Comparison of ENCODE assay signal across 8 mouse cellular contexts in the genomic region with DNA sequence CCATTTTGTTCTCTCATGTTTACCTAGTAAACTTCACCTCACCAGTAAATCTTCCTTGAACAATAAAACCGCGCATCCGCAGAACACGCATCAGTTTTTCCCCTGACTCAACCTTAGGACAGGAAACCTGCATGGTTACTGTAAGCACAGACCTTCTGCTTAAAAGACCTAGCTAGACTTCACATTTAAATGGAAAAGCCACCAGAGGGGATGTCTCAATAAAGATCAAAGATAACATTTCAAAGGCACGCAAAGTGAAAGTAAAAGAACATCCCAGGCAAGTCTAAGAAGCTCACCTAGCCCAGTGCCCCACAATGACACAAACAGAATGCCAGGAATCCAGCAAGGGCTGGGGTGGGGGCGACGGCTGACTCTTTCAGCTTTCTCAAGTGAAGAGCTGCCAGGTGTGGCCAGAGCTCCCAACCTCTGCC. TPM values are rescaled to one million over a fixed set of nuclear protein-coding genes. Genes with fewer than 3 reads are reported as not detected.
A peak's percentile ranks its signal among the peaks of the same experiment; 100 is the strongest.
DNase-seq lines count a peak whose midpoint lies in the region; ATAC-seq lines count a peak whose summit lies in the region.

No protein-coding gene starts in this region.

- intact Hi-C loops in left cerebral cortex, postnatal 10 days (cut with DNase I) = no loop called here

- 42% methylated on average over 7 of the region's 7 CpGs for WGBS in hindbrain, embryonic 10.5 days
- WGBS in hindbrain, embryonic 11.5 days = 41% methylated on average over 7 of the region's 7 CpGs

- no peak overlapping the region for H3K4me2 ChIP-seq in hindbrain, embryonic 11.5 days (replicated peaks; ENCODE audit: low read depth, low read length)

- H3K4me3 ChIP-seq in hindbrain, embryonic 10.5 days = peak overlapping the region; percentile 51
- H3K4me3 ChIP-seq in hindbrain, embryonic 11.5 days (ENCODE audit: low read depth, low read length) = no peak overlapping the region

- peaks cover 31% of the 10 kb centered on the region for H3K36me3 ChIP-seq in hindbrain, embryonic 10.5 days
- no peaks in the 10 kb centered on the region for H3K36me3 ChIP-seq in hindbrain, embryonic 11.5 days (ENCODE audit: control insufficient read depth, insufficient read depth, low read length)

- H3K4me1 ChIP-seq in hindbrain, embryonic 10.5 days (replicated peaks) = peaks cover 31% of the 10 kb centered on the region
- 0 out of 2 replicates have a peak, but pooled peaks cover 3% of the 10 kb centered on the region for H3K4me1 ChIP-seq in hindbrain, embryonic 11.5 days (replicated peaks; ENCODE audit: control insufficient read depth, insufficient read depth, low read length)

- no peaks in the 10 kb centered on the region for H3K9me3 ChIP-seq in hindbrain, embryonic 10.5 days
- H3K9me3 ChIP-seq in hindbrain, embryonic 11.5 days (ENCODE audit: control insufficient read depth, low read length) = no peaks in the 10 kb centered on the region

- DNase-seq in hindbrain, embryonic 10.5 days (ENCODE audit: low spot score) = no peak
- DNase-seq in hindbrain, embryonic 11.5 days (ENCODE audit: low spot score) = no peak
- no peak for DNase-seq in urinary bladder, postnatal 10 days (ENCODE audit: low spot score)
- no peak for DNase-seq in left cerebral cortex, postnatal 10 days (ENCODE audit: extremely low spot score in 1 of 2, low spot score in 2 of 2)
- DNase-seq in adrenal gland, postnatal 14 days = no peak

- ATAC-seq in hindbrain, embryonic 11.5 days (ENCODE audit: low FRiP score) = no peak
- ATAC-seq in common myeloid progenitor, adult 5-6 weeks (replicated peaks; ENCODE audit: low read depth, poor library complexity, severe bottlenecking) = peak; percentile 40
- peak; percentile 77 for ATAC-seq in inflammation-experienced regulatory T-cells, adult 6 months
- ATAC-seq in megakaryocyte, adult 5-6 weeks (ENCODE audit: poor library complexity, severe bottlenecking) = peak; percentile 49

- H3K9ac ChIP-seq in hindbrain, embryonic 11.5 days (ENCODE audit: low read depth, low read length) = no peak overlapping the region

- H3K27ac ChIP-seq in hindbrain, embryonic 10.5 days = 0 out of 2 replicates have a peak overlapping the region, but pooled peaks have one; percentile 13
- no peak overlapping the region for H3K27ac ChIP-seq in hindbrain, embryonic 11.5 days (ENCODE audit: low read depth, low read length)

- H3K27me3 ChIP-seq in hindbrain, embryonic 10.5 days (ENCODE audit: insufficient read depth, poor library complexity, severe bottlenecking) = no peaks in the 10 kb centered on the region
- H3K27me3 ChIP-seq in hindbrain, embryonic 11.5 days (ENCODE audit: control insufficient read depth, insufficient read depth, low read length) = no peaks in the 10 kb centered on the region

RNA-seq across cellular contexts. Expression of gene Lmod3, which starts 58.4 kb away (rescaled TPM):
- polyA plus RNA-seq in hindbrain, embryonic 10.5 days (2016; fragmentation: Nextera tagmentation; extraction: Ambion mirVana) = not detected in 2 replicates
- polyA plus RNA-seq in hindbrain, embryonic 11.5 days (2014; fragmentation: Nextera tagmentation; extraction: Ambion mirVana) = 0.42 and 0.66 TPM in 2 replicates
- total RNA-seq in common myeloid progenitor, adult 5-6 weeks (2017) = not detected in 2 replicates
- polyA plus RNA-seq in inflammation-experienced regulatory T-cells, adult 6 months (2017; shearing (Covaris generic)) = under 1 TPM in 2 of 3 experiments, not detected in 1; 0.15 to 0.16 TPM
- not detected in 2 replicates for total RNA-seq in megakaryocyte, adult 5-6 weeks (2015)
- total RNA-seq in megakaryocyte, adult 5-6 weeks (2017) = not detected in 2 replicates
- under 1 TPM; 0.87 to 0.94 TPM for total RNA-seq in left cerebral cortex, postnatal 10 days (2021)
- total RNA-seq in adrenal gland, postnatal 14 days (2021) = not detected in 2 replicates
